Comparison of ENCODE assay signal across 8 mouse cellular contexts in the genomic region with DNA sequence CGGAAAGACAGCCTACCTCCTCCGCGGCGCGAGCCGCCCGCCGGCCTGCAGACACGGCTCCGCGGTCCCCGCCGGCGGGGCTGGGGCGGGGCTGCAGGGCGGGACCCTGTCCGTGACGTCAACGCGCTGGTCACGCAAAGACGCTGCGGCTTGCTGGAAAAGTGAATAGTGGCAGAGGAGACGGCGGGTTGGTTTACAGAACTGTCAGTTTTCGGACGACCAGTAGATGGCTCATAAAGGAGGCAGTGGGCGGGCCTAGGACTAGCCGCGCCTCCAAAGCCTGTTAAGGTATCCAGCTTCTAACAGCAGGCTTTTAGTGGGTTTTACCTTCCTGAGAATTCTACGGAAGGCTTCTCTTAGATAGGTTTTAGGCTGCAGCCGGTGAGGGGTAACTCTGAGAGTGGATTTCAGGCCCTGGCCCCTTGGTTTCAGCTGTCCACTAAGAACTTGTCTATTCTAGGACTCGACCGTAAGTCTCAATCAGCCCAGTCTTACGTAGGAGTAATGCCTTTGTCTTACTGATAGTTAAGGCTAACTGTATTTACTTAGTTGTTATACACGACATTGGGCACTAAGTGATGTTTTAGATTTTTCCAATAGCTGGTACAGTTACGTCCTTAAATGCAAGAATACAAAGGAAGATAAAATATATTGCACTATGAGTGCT. TPM values are rescaled to one million over a fixed set of nuclear protein-coding genes. Genes with fewer than 3 reads are reported as not detected.
DNase-seq lines count a peak whose midpoint lies in the region; ATAC-seq and TF ChIP-seq lines count a peak whose summit lies in the region.

A gene (minus strand): TSS at position 108 of the 667 bp plus-strand sequence.

- peak within 1 kb of the TSS; percentile 95 for H3K9ac ChIP-seq in embryonic facial prominence, embryonic 13.5 days
- H3K9ac ChIP-seq in limb, embryonic 12.5 days (replicated peaks) = peak within 1 kb of the TSS; percentile 93
- H3K9ac ChIP-seq in midbrain, embryonic 15.5 days = peak within 1 kb of the TSS; percentile 75

- H3K9me3 ChIP-seq in embryonic facial prominence, embryonic 13.5 days = no peaks in the 10 kb centered on the region
- no peaks in the 10 kb centered on the region for H3K9me3 ChIP-seq in limb, embryonic 12.5 days
- no peaks in the 10 kb centered on the region for H3K9me3 ChIP-seq in midbrain, embryonic 15.5 days

- peak within 1 kb of the TSS; percentile 63 for H3K4me2 ChIP-seq in embryonic facial prominence, embryonic 13.5 days
- peak within 1 kb of the TSS; percentile 59 for H3K4me2 ChIP-seq in limb, embryonic 12.5 days
- peak within 1 kb of the TSS; percentile 57 for H3K4me2 ChIP-seq in midbrain, embryonic 15.5 days

- H3K27me3 ChIP-seq in embryonic facial prominence, embryonic 13.5 days = no peaks in the 10 kb centered on the region
- H3K27me3 ChIP-seq in kidney, adult 2 months (replicated peaks; ENCODE audit: control insufficient read depth, insufficient read depth, low read length) = no peaks in the 10 kb centered on the region
- no peaks in the 10 kb centered on the region for H3K27me3 ChIP-seq in limb, embryonic 12.5 days
- no peaks in the 10 kb centered on the region for H3K27me3 ChIP-seq in midbrain, embryonic 15.5 days (replicated peaks)
- H3K27me3 ChIP-seq in spleen, adult 2 months (ENCODE audit: control insufficient read depth, insufficient read depth, low read length) = no peaks in the 10 kb centered on the region

- H3K27ac ChIP-seq in embryonic facial prominence, embryonic 13.5 days = peak within 1 kb of the TSS; percentile 91
- peak within 1 kb of the TSS; percentile 82 for H3K27ac ChIP-seq in kidney, adult 2 months (ENCODE audit: insufficient read depth, low read depth, low read length)
- peak within 1 kb of the TSS; percentile 93 for H3K27ac ChIP-seq in limb, embryonic 12.5 days
- peak within 1 kb of the TSS; percentile 86 for H3K27ac ChIP-seq in midbrain, embryonic 15.5 days
- peak within 1 kb of the TSS; percentile 85 for H3K27ac ChIP-seq in spleen, adult 2 months (ENCODE audit: insufficient read depth, low read length)

- TF ChIP-seq POLR2A in kidney, adult 2 months (IDR thresholded peaks at IDR 0.05; ENCODE audit: low read depth, low read length) = no peak
- peak; percentile 73 for TF ChIP-seq POLR2A in spleen, adult 2 months (IDR thresholded peaks at IDR 0.05; ENCODE audit: low read depth, low read length)

- no peaks in the 10 kb centered on the region; the same call in 1 of the 2 replicates for H3K36me3 ChIP-seq in embryonic facial prominence, embryonic 13.5 days
- H3K36me3 ChIP-seq in kidney, adult 2 months (ENCODE audit: control insufficient read depth, insufficient read depth, low read length) = no peaks in the 10 kb centered on the region
- 0 out of 2 replicates have a peak, but pooled peaks cover 1% of the 10 kb centered on the region for H3K36me3 ChIP-seq in limb, embryonic 12.5 days
- no peaks in the 10 kb centered on the region for H3K36me3 ChIP-seq in midbrain, embryonic 15.5 days (replicated peaks)
- no peaks in the 10 kb centered on the region for H3K36me3 ChIP-seq in spleen, adult 2 months (ENCODE audit: control insufficient read depth, insufficient read depth, low read length)

- H3K4me1 ChIP-seq in embryonic facial prominence, embryonic 13.5 days = peaks cover 14% of the 10 kb centered on the region
- H3K4me1 ChIP-seq in kidney, adult 2 months (ENCODE audit: control insufficient read depth, insufficient read depth, low read length) = peaks cover 4% of the 10 kb centered on the region
- peaks cover 19% of the 10 kb centered on the region for H3K4me1 ChIP-seq in limb, embryonic 12.5 days (replicated peaks)
- H3K4me1 ChIP-seq in midbrain, embryonic 15.5 days = peaks cover 25% of the 10 kb centered on the region
- H3K4me1 ChIP-seq in spleen, adult 2 months (ENCODE audit: control insufficient read depth, insufficient read depth, insufficient read length) = peaks cover 3% of the 10 kb centered on the region; the same call in 1 of the 2 replicates

- H3K4me3 ChIP-seq in embryonic facial prominence, embryonic 13.5 days = peak within 1 kb of the TSS; percentile 87
- H3K4me3 ChIP-seq in kidney, adult 2 months (ENCODE audit: insufficient read depth, low read depth, low read length) = peak within 1 kb of the TSS; percentile 99
- peak within 1 kb of the TSS; percentile 91 for H3K4me3 ChIP-seq in limb, embryonic 12.5 days (replicated peaks)
- H3K4me3 ChIP-seq in midbrain, embryonic 15.5 days = peak within 1 kb of the TSS; percentile 58
- H3K4me3 ChIP-seq in spleen, adult 2 months (ENCODE audit: extremely low read depth, insufficient read depth, insufficient read length) = peak within 1 kb of the TSS; percentile 81

- DNase-seq in 3134 (ENCODE audit: extremely low read depth, insufficient read length, low spot score) = peak; percentile 97
- peak; percentile 99 for DNase-seq in adrenal gland, postnatal 36 days
- DNase-seq in heart, adult 18-20 months = peak; percentile 99 to 100
- DNase-seq in kidney, adult 2 months = peak; percentile 100
- DNase-seq in spleen, adult 2 months (ENCODE audit: low read depth in 1 of 2, low spot score in 2 of 2) = peak; percentile 95 to 99

- ATAC-seq in embryonic facial prominence, embryonic 13.5 days (ENCODE audit: insufficient number of reproducible peaks, insufficient read depth, low FRiP score, low TSS enrichment, low read depth) = peak; percentile 97
- ATAC-seq in limb, embryonic 12.5 days (ENCODE audit: insufficient number of reproducible peaks, insufficient read depth, low FRiP score, low TSS enrichment, low read depth) = peak; percentile 100
- ATAC-seq in midbrain, embryonic 15.5 days (replicated peaks) = peak; percentile 99

- 1% methylated on average over 37 of the region's 37 CpGs for WGBS in embryonic facial prominence, embryonic 13.5 days
- WGBS in kidney, adult 2 months = 1% methylated on average over 37 of the region's 37 CpGs
- 2% methylated on average over 37 of the region's 37 CpGs for WGBS in limb, embryonic 12.5 days
- WGBS in midbrain, embryonic 15.5 days = under 1% methylated on average over 37 of the region's 37 CpGs
- under 1% methylated on average over 37 of the region's 37 CpGs for WGBS in spleen, adult 2 months

- no peak for TF ChIP-seq CTCF in kidney, adult 2 months (conservative IDR thresholded peaks at IDR 0.05; ENCODE audit: insufficient read depth, insufficient read length, low read depth, low read length)
- TF ChIP-seq CTCF in spleen, adult 2 months (IDR thresholded peaks at IDR 0.05; ENCODE audit: extremely low read depth, insufficient read depth, insufficient read length, insufficient replicate concordance) = no peak

RNA-seq across cellular contexts. Expression of the gene that starts here (rescaled TPM):
- total RNA-seq in adrenal gland, postnatal 36 days (2021) = 10 to 100 TPM; 32.5 to 42.6 TPM
- polyA plus RNA-seq in embryonic facial prominence, embryonic 13.5 days (2015; fragmentation: Nextera tagmentation; extraction: Ambion mirVana) = 111 and 121 TPM in 2 replicates
- 10 to 100 TPM; 15.1 to 16.8 TPM for total RNA-seq in heart, adult 18-20 months (2021)
- 21.8 and 30.3 TPM in 2 replicates for polyA plus RNA-seq in kidney, adult 2 months (2012; rRNA removed)
- polyA plus RNA-seq in limb, embryonic 12.5 days (2016; fragmentation: Nextera tagmentation; extraction: Ambion mirVana) = 102 and 103 TPM in 2 replicates
- 204 and 208 TPM in 2 replicates for polyA plus RNA-seq in midbrain, embryonic 15.5 days (2015; fragmentation: Nextera tagmentation; extraction: Ambion mirVana)
- 9.7 and 11.0 TPM in 2 replicates for polyA plus RNA-seq in spleen, adult 2 months (2012; rRNA removed)

Comparison
In these comparisons a context has a peak if more than half of its experiments do, and no peak if none do; other contexts are left out.
1. Peak in every context shown above with its lines: DNase-seq, ATAC-seq, H3K4me3 ChIP-seq and H3K27ac ChIP-seq.